ENCODE assay signal across 8 mouse cellular contexts in the genomic region with DNA sequence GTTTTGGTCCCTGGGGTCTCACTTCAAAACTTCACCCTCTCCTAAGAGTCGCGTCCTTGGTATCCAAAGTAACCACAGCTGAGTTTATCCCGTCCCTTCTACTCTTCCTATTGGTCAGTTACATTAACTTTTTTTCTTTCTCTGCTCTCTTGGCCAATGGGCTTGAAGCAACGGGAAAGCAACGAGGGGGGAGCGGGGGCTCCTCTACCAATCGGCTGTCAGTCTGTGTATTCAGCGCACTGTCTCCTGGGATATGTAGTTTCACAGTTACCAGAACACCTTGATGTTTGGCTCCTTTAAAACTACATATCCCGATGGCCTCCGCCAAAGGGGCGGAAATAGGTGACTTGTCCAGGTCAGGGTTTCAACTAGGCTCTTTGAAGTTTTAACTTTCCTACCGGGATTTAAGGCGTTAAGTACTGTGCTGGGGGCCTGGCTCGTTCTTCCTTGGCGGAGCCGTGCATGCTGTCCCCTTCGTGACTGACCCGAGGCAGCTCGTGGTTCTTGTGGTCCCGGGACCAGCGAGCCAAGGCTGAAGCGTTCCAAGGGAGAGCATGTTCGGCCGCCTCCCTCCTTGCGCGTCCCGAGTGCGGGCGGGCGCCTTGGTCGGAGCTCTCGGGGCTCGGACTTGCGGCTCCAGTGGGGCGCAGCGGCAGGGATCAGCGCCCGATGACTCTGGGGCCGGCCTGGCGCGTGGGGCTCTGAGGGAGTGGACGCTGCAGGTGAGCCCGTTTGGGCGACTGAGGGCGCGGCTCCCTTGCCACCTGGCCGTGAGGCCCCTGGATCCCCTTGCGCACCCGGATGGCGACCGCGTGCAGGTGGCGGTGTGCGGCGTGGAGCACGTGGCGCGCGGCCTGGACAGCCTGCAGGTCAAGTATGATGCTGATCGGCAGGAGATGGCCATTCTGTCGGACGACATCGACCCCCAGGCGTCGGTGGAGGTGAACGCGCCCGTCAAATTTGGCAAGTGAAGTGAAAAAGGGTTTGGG. TPM values are rescaled to one million over a fixed set of nuclear protein-coding genes. Genes with fewer than 3 reads are reported as not detected.
A peak's percentile ranks its signal among the peaks of the same experiment; 100 is the strongest.
DNase-seq lines count a peak whose midpoint lies in the region; ATAC-seq and TF ChIP-seq lines count a peak whose summit lies in the region.

Gene Ccdc146 (minus strand): TSS at position 64 of the 989 bp plus-strand sequence.
Gene Fam185a (plus strand): TSS at position 345 of the 989 bp plus-strand sequence.

- H3K4me3 ChIP-seq in gastrocnemius, adult 2 months, result peak within 1 kb of the TSS; percentile 97
- H3K4me3 ChIP-seq in hindbrain, postnatal 0 days (ENCODE audit: low read length), result peak within 1 kb of the TSS; percentile 66
- peak within 1 kb of the TSS; percentile 82 for H3K4me3 ChIP-seq in left cerebral cortex, adult 2 months

- peak; percentile 30 for TF ChIP-seq CTCF in gastrocnemius, adult 2 months (IDR thresholded peaks at IDR 0.05)
- no peak for TF ChIP-seq CTCF in hindbrain, postnatal 0 days (IDR thresholded peaks at IDR 0.05; ENCODE audit: low read depth)
- no peak; the same call in none of the 2 replicates for TF ChIP-seq CTCF in left cerebral cortex, adult 2 months (IDR thresholded peaks at IDR 0.05)

- intact Hi-C loops in gastrocnemius, adult 2 months (cut with DNase I), result no loop called here
- intact Hi-C loops in left cerebral cortex, adult 2 months (cut with DNase I), result loop anchor here (2.0 kb wide), 1 partner anchor 160 kb away; no protein-coding TSS in a partner anchor

- no peaks in the 10 kb centered on the region for H3K9me3 ChIP-seq in hindbrain, postnatal 0 days (ENCODE audit: low read length)

- peak; percentile 99 for ATAC-seq in common myeloid progenitor, adult 5-6 weeks (replicated peaks; ENCODE audit: low read depth, poor library complexity, severe bottlenecking)
- ATAC-seq in hindbrain, postnatal 0 days, result peak; percentile 100
- ATAC-seq in megakaryocyte, adult 5-6 weeks (ENCODE audit: poor library complexity, severe bottlenecking), result peak; percentile 100

- WGBS in hindbrain, postnatal 0 days, result 1% methylated on average over 68 of the region's 68 CpGs

- peak within 1 kb of the TSS; percentile 53 for H3K9ac ChIP-seq in hindbrain, postnatal 0 days (replicated peaks; ENCODE audit: low read length)

- H3K27ac ChIP-seq in gastrocnemius, adult 2 months, result peak within 1 kb of the TSS; percentile 89
- 0 out of 2 replicates have a peak within 1 kb of the TSS, but pooled peaks have one; percentile 5 for H3K27ac ChIP-seq in hindbrain, postnatal 0 days
- H3K27ac ChIP-seq in left cerebral cortex, adult 2 months, result peak within 1 kb of the TSS; percentile 66

- DNase-seq in ZHBTc4 (ENCODE audit: low read depth, low spot score), result peak; percentile 98
- DNase-seq in gastrocnemius, adult 2 months, result peak; percentile 93
- DNase-seq in hindbrain, postnatal 0 days (ENCODE audit: low spot score), result peak; percentile 99
- DNase-seq in left cerebral cortex, adult 2 months (ENCODE audit: extremely low spot score in 1 of 2, low spot score in 2 of 2), result peak; percentile 83 to 93
- peak; percentile 94 for DNase-seq in right cerebral cortex, adult 2 months (ENCODE audit: low spot score in 2 of 2)
- DNase-seq in urinary bladder, postnatal 14 days (ENCODE audit: low spot score), result peak; percentile 93

- H3K27me3 ChIP-seq in hindbrain, postnatal 0 days (ENCODE audit: insufficient read depth, low read length), result no peaks in the 10 kb centered on the region

- no peaks in the 10 kb centered on the region for H3K36me3 ChIP-seq in hindbrain, postnatal 0 days (ENCODE audit: insufficient read depth, low read length)

- no peaks in the 10 kb centered on the region for H3K4me1 ChIP-seq in hindbrain, postnatal 0 days (ENCODE audit: insufficient read depth, low read length)

- peak within 1 kb of the TSS; percentile 89 for H3K4me2 ChIP-seq in hindbrain, postnatal 0 days (ENCODE audit: low read depth, low read length)

RNA-seq across cellular contexts. Expression of gene Ccdc146, which starts in this region (rescaled TPM):
- not detected in 2 replicates for total RNA-seq in common myeloid progenitor, adult 5-6 weeks (2017)
- 1 to 10 TPM; 3.8 to 4.3 TPM for total RNA-seq in gastrocnemius, adult 2 months (2021)
- 0.14 and 0.37 TPM in 2 replicates for total RNA-seq in hindbrain, postnatal 0 days (2014; rRNA removed)
- polyA plus RNA-seq in hindbrain, postnatal 0 days (2015; fragmentation: Nextera tagmentation; extraction: Ambion mirVana), result 0.66 and 1.2 TPM in 2 replicates
- total RNA-seq in left cerebral cortex, adult 2 months (2021), result under 1 TPM; 0.20 to 0.40 TPM
- total RNA-seq in megakaryocyte, adult 5-6 weeks (2015), result 0.09 TPM in 1 of 2 replicates, not detected in the other
- total RNA-seq in megakaryocyte, adult 5-6 weeks (2017), result 0.59 TPM in 1 of 2 replicates, not detected in the other

RNA-seq across cellular contexts. Expression of gene Fam185a, which starts in this region (rescaled TPM):
- 10.9 and 13.1 TPM in 2 replicates for total RNA-seq in common myeloid progenitor, adult 5-6 weeks (2017)
- total RNA-seq in gastrocnemius, adult 2 months (2021), result 10 to 100 TPM in 1 of 2 experiments, 1 to 10 TPM in 1; 9.4 to 11.0 TPM
- total RNA-seq in hindbrain, postnatal 0 days (2014; rRNA removed), result 11.8 and 13.2 TPM in 2 replicates
- 8.9 and 9.6 TPM in 2 replicates for polyA plus RNA-seq in hindbrain, postnatal 0 days (2015; fragmentation: Nextera tagmentation; extraction: Ambion mirVana)
- total RNA-seq in left cerebral cortex, adult 2 months (2021), result 10 to 100 TPM; 14.4 to 15.7 TPM
- 1.1 and 1.5 TPM in 2 replicates for total RNA-seq in megakaryocyte, adult 5-6 weeks (2015)
- total RNA-seq in megakaryocyte, adult 5-6 weeks (2017), result 2.4 and 6.1 TPM in 2 replicates

Comparison
In these comparisons a context has a peak if more than half of its experiments do, and no peak if none do; other contexts are left out.
1. Peak in every context shown above with its lines: DNase-seq, ATAC-seq, H3K4me3 ChIP-seq and H3K27ac ChIP-seq.
2. H3K27ac ChIP-seq: peak in every context shown above with its lines; median percentile 89 in gastrocnemius, adult 2 months; 66 in left cerebral cortex, adult 2 months; 5 in hindbrain, postnatal 0 days.